Mouse (Mus musculus) forebrain, embryonic 10.5 days (tissue): ENCODE data around the gene Gnas. TPM values are rescaled to one million over a fixed set of nuclear protein-coding genes. Genes with fewer than 3 reads are reported as not detected.

Experiments
- DNase-seq: peaks from one replicate; pipeline ENCODE4 v3.0.0-alpha.2; 2017; ENCODE audit warnings: low spot score; ENCODE audit errors: extremely low spot score
- H3K27ac ChIP-seq: fragments of 300-500 bp; sonication (generic); 2 replicates; pipeline ENCODE4 v1.5.1; 2016; ENCODE audit warnings: mild to moderate bottlenecking
- H3K27me3 ChIP-seq: fragments of 300-500 bp; sonication (generic); 2 replicates; pipeline ENCODE4 v1.6.1; 2016; ENCODE audit warnings: mild to moderate bottlenecking; ENCODE audit not compliant: poor library complexity, severe bottlenecking
- H3K36me3 ChIP-seq: fragments of 300-500 bp; sonication (generic); replicated peaks from 2 replicates; pipeline ENCODE4 v1.6.1; 2016; ENCODE audit warnings: mild to moderate bottlenecking, moderate library complexity
- H3K4me1 ChIP-seq: fragments of 300-500 bp; sonication (generic); 2 replicates; pipeline ENCODE4 v1.6.1; 2016
- H3K4me3 ChIP-seq: fragments of 300-500 bp; sonication (generic); 2 replicates; pipeline ENCODE4 v1.5.1; 2016; ENCODE audit warnings: mild to moderate bottlenecking, moderate library complexity
- H3K9me3 ChIP-seq: fragments of 300-500 bp; sonication (generic); 2 replicates; pipeline ENCODE4 v1.6.1; 2016; ENCODE audit warnings: mild to moderate bottlenecking, moderate library complexity
- WGBS: fragments of 180-500 bp; shearing (Covaris S2); methylation state at CpG from one replicate; pipeline ENCODE4 v1.1.7; 2016; 5-methylcytosine and 5-hydroxymethylcytosine counted together
- polyA plus RNA-seq: library from polyadenylated mRNA; unstranded; fragments of >200 nt; fragmentation: Nextera tagmentation; extraction: Ambion mirVana; gene quantifications from 2 replicates; pipeline ENCODE4 v1.2.1, GENCODE M21; 2016

Gnas gene
- polyA plus RNA-seq, 1 experiment from 2014 or later: 880 TPM

DNA sequence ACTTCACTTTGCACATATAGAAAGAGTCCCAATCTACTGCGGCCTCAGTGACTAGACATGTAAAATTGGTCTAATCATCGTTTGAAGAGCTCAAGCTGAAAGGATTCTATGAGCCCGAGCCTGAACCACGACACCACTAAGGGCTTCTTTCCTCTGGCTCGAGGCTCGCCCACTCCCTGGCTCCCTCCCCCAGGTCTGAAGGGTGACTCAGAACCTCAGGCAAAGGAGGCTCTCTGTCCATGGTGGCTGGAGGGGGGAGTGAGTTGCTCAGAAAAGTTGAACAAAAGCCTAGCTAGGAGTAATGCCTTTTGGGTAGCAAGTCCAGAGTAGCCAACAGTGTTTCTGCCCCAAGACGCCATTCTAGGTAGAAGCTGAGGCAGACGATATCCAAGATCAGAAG lies 4.3 kb upstream of the Gnas start:
- H3K27ac ChIP-seq: no peak overlapping the region
- H3K4me1 ChIP-seq: peaks cover 15% of the 10 kb centered on the region
- H3K36me3 ChIP-seq: peaks cover 97% of the 10 kb centered on the region
- peaks cover 9% of the 10 kb centered on the region for H3K9me3 ChIP-seq
- WGBS: 84% methylated on average over 8 of the region's 8 CpGs
- no peak overlapping the region for H3K4me3 ChIP-seq
- H3K27me3 ChIP-seq: peaks cover 22% of the 10 kb centered on the region
- no peak for DNase-seq

GRCm38 (mm10) chr2:174283341-174283740 lies 779 bp upstream of the Gnas start:
- Histone ChIP-seq H3K27me3 (peaks cover 58% of the 10 kb centered on the region), H3K4me3 (peak overlapping the region; percentile 51), H3K4me1 (peaks cover 46% of the 10 kb centered on the region), H3K9me3 (peaks cover 39% of the 10 kb centered on the region), H3K36me3 (peaks cover 100% of the 10 kb centered on the region), H3K27ac (no peak overlapping the region)
- WGBS: 51% methylated on average over 11 of the region's 11 CpGs
- DNase-seq: no peak

GRCm38 (mm10) chr2:174284807-174285457 lies 812 bp downstream of the Gnas start:
- Histone ChIP-seq H3K27ac (peak overlapping the region; percentile 53; the same call in 1 of the 2 replicates), H3K4me1 (peaks cover 62% of the 10 kb centered on the region), H3K4me3 (peak overlapping the region; percentile 51), H3K9me3 (peaks cover 39% of the 10 kb centered on the region), H3K27me3 (peaks cover 72% of the 10 kb centered on the region), H3K36me3 (peaks cover 100% of the 10 kb centered on the region)
- 48% methylated on average over 58 of the region's 58 CpGs for WGBS
- no peak for DNase-seq

DNA sequence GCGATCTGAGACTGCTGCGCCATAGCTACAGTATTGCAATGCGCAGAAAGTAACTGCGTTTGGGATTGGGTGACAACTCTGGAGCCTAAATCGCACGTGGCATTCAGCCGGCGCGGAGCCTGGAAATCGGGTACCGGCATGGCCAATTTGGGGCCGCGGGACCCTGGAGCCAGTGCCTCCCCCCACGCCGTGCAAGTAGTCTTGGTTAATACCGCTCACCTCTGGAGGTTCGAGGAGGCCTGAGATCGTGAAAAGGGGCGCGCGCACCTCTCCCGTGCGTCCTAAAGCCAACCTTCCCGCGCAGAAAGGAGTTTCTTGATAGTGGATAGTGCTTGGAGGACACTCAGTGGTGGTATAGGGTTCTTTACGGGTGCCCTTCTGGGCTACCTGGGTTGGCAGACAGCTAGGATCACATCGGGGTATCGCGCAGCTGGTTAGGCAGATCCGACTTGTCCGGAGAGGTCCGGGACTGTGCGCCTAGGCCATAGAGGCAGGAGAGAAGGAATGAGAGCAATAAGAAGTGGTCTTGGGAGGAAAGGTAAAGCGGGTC lies 1.9 kb downstream of the Gnas start:
- no peak for DNase-seq
- WGBS: 51% methylated on average over 34 of the region's 34 CpGs
- Histone ChIP-seq H3K9me3 (peaks cover 39% of the 10 kb centered on the region), H3K27ac (no peak overlapping the region), H3K4me3 (peak overlapping the region; percentile 51), H3K36me3 (peaks cover 100% of the 10 kb centered on the region), H3K4me1 (peaks cover 73% of the 10 kb centered on the region), H3K27me3 (peaks cover 72% of the 10 kb centered on the region)

- 27% methylated on average over 7 of the region's 7 CpGs for whole genome bisulfite sequencing
- Histone ChIP-seq H3K27me3 (peaks cover 64% of the 10 kb centered on the region), H3K9me3 (peaks cover 39% of the 10 kb centered on the region), H3K4me1 (peaks cover 92% of the 10 kb centered on the region), H3K4me3 (peak overlapping the region; percentile 51; the same call in 1 of the 2 replicates), H3K27ac (no peak overlapping the region), H3K36me3 (peaks cover 95% of the 10 kb centered on the region)
- no peak for DNase-seq
These were observed 3.8 kb downstream of the Gnas start for GRCm38 (mm10) chr2:174287921-174288320.

DNA sequence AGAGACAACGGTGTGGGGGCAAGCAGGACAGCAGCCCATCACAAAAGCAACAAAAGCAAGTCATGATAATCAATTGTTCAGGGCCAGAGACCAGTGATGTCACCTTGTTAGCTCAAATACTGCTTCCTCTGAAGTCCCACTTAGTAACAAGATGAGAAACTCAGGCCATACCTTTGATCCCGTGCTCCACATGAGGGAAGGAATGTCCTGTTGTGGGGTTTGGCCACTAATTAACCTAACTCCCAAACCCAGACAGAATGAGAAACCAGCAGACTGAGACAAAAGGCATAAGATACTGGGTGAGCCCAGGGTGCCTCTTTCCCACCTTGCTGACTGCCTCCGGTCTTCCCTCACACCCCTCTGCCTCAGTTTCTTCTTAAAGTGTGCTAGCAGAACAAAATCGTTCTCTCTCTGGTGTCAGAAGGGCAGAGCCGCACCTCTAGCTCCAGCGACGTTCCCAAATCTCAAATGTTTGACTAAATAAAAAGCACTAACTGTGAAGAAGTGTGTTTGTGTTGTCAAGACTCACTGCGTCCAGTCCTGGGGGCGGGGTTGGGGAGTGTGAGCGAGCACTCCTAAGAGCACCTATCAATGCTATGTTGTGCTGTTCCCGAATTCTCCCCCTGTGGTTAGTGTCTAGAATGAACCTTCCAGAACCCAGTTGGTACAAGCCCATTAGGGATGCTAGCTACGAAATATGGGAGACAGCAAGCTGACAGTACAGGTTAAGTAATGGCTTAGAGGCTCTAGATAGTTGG lies 4.7 kb downstream of the Gnas start:
- WGBS: 47% methylated on average over 12 of the region's 12 CpGs
- Histone ChIP-seq H3K9me3 (peaks cover 39% of the 10 kb centered on the region), H3K27me3 (peaks cover 59% of the 10 kb centered on the region), H3K4me3 (no peak overlapping the region), H3K36me3 (peaks cover 92% of the 10 kb centered on the region), H3K4me1 (peaks cover 93% of the 10 kb centered on the region), H3K27ac (no peak overlapping the region)
- DNase-seq: no peak

DNA sequence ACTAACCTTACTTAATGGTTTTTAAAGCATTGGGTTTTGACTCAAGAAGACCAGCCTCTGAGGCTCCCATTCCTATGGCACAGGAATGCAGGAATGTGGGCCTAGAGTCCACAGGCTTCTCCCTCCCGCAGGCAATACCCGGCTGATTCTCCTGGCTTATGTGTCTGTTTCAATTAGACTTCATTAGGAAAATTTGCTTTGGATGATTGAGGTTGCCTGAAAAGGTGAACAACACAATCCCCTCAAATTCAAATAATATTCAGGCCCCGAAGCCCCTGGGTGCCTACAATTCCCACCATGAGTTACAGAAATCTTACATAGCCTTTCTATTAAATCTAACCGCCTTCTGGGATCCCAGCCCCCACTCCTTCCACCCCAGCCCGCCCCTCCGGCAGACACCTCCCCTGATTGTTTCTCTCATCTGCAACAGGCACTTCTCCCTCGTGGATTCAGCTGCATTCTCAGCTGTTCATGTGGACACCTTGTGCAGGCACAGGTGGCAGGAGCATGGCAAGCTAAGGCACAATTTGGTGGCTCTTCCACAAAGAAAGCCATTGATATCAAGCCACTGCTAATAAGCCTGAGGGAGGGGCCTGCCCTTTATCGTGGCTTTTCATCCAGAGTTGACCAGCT lies 7.0 kb downstream of the Gnas start:
- 52% methylated on average over 8 of the region's 8 CpGs for WGBS
- Histone ChIP-seq H3K27ac (peak overlapping the region; percentile 69), H3K36me3 (peaks cover 82% of the 10 kb centered on the region), H3K4me1 (peaks cover 75% of the 10 kb centered on the region), H3K9me3 (peaks cover 36% of the 10 kb centered on the region), H3K4me3 (peak overlapping the region; percentile 48), H3K27me3 (peaks cover 36% of the 10 kb centered on the region)
- no peak for DNase-seq

- Histone ChIP-seq H3K4me3 (peak overlapping the region; percentile 48), H3K9me3 (peaks cover 36% of the 10 kb centered on the region), H3K36me3 (peaks cover 80% of the 10 kb centered on the region), H3K27ac (peak overlapping the region; percentile 69), H3K27me3 (peaks cover 33% of the 10 kb centered on the region), H3K4me1 (peaks cover 75% of the 10 kb centered on the region)
- WGBS: 38% methylated on average over 2 of the region's 2 CpGs
- DNase-seq: no peak
These were observed 7.5 kb downstream of the Gnas start for GRCm38 (mm10) chr2:174291662-174292030.

DNA sequence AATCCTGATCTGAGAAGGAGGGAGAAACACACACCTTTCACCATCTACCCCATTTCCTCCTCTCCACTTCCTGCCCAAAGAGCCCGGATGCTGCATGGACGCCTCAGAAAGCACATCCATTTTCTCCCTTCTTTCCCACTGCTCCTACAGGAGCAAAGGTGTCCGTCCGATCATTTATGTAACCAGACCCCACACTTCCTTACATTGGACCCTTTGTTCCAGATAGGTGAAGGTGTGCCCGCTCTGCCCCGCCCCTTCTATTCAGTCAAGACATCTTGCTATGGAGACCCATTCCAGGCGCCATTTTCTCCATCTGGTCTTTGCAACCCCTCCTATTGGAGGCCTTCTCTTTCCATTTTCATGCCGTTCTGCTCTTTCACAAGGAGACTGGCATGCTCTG lies 10.3 kb downstream of the Gnas start:
- Histone ChIP-seq H3K27me3 (peaks cover 33% of the 10 kb centered on the region), H3K4me1 (peaks cover 69% of the 10 kb centered on the region), H3K36me3 (peaks cover 75% of the 10 kb centered on the region), H3K9me3 (peaks cover 53% of the 10 kb centered on the region), H3K27ac (peak overlapping the region; percentile 95), H3K4me3 (peak overlapping the region; percentile 70)
- WGBS: 47% methylated on average over 8 of the region's 8 CpGs
- peak; percentile 39 for DNase-seq

DNA sequence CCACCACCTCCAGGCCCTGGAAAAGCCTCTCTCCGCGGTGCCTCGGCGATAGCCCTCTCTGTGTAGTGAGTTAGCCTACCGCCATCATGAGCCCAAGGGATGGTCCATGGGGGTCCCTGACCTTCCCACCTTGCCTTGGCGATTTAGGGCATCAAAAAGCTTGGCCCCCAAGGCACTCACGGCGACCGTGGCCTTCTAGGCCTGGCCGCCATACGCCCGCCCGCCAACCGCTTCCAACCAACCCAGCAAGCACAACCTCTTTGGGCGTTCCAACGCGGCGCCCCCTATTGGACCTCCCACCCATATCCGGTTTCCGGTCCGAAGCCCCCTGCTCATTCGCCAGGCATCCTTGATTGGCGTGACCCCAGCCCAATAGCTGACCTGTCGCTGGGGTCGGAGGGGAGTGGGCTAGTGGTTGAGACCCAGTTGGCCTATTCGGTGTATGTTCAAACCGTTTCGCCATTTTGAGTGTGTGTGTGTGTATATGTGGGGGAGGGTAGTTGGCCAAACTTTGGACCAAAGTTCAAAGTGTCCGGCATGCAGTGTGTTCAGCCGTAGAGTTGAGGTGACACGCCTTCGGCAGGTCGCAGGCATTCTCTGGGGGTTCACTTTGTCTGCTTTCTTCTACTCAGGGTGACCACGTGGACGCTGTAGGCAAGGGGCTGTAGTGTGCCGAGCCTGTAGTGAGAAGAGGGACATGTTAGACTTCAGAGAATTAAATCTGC lies 11.2 kb downstream of the Gnas start:
- H3K4me3 ChIP-seq: peak overlapping the region; percentile 70
- peaks cover 69% of the 10 kb centered on the region for H3K4me1 ChIP-seq
- H3K27ac ChIP-seq: peak overlapping the region; percentile 95
- peaks cover 38% of the 10 kb centered on the region for H3K27me3 ChIP-seq
- DNase-seq: peak; percentile 90
- H3K36me3 ChIP-seq: peaks cover 75% of the 10 kb centered on the region
- H3K9me3 ChIP-seq: peaks cover 62% of the 10 kb centered on the region
- WGBS: 47% methylated on average over 36 of the region's 36 CpGs

- Histone ChIP-seq H3K27me3 (peaks cover 45% of the 10 kb centered on the region), H3K4me3 (peak overlapping the region; percentile 70), H3K4me1 (peaks cover 69% of the 10 kb centered on the region), H3K27ac (peak overlapping the region; percentile 95), H3K36me3 (peaks cover 70% of the 10 kb centered on the region), H3K9me3 (peaks cover 69% of the 10 kb centered on the region)
- peak; percentile 39 for DNase-seq
- WGBS: 48% methylated on average over 29 of the region's 29 CpGs
These were observed 11.9 kb downstream of the Gnas start for GRCm38 (mm10) chr2:174295900-174296465.

- WGBS: 47% methylated on average over 29 of the region's 29 CpGs
- Histone ChIP-seq H3K4me1 (peaks cover 57% of the 10 kb centered on the region), H3K27ac (no peak overlapping the region), H3K27me3 (peaks cover 50% of the 10 kb centered on the region), H3K4me3 (peak overlapping the region; percentile 70), H3K9me3 (peaks cover 69% of the 10 kb centered on the region), H3K36me3 (peaks cover 63% of the 10 kb centered on the region)
- DNase-seq: peak; percentile 50
These were observed 13.0 kb downstream of the Gnas start for GRCm38 (mm10) chr2:174297086-174297571.
